Mouse (Mus musculus) myocyte (in vitro differentiated cells): Measurements from ENCODE around the gene Trmt1.

Experiments used
- CEBPB ChIP-seq: IDR thresholded peaks from 2 replicates; pipeline ENCODE4 v1.6.1; 2011; ENCODE audit warnings: mild to moderate bottlenecking, moderate library complexity; ENCODE audit not compliant: poor library complexity, insufficient read depth, severe bottlenecking
- E2F4 ChIP-seq: IDR thresholded peaks from one replicate; pipeline ENCODE4 v1.6.1; 2011; ENCODE audit warnings: mild to moderate bottlenecking, control low read depth, moderate library complexity; ENCODE audit not compliant: insufficient read depth
- MYOG ChIP-seq, 3 experiments: IDR thresholded peaks; one replicate each; pipeline ENCODE4 v1.6.1; 2011; ENCODE audit warnings: control low read depth in 2 of 3, low read depth in 2 of 3, mild to moderate bottlenecking in 2 of 3; ENCODE audit not compliant: insufficient read length in 2 of 3, control insufficient read depth in 1 of 3, insufficient read depth in 1 of 3
- POLR2A ChIP-seq: IDR thresholded peaks from one replicate; pipeline ENCODE4 v1.6.1; 2011; ENCODE audit warnings: low read depth, mild to moderate bottlenecking, control low read depth, moderate library complexity; ENCODE audit not compliant: insufficient read length
- POLR2AphosphoS2 ChIP-seq: IDR thresholded peaks from one replicate; pipeline ENCODE4 v1.6.1; 2011; ENCODE audit warnings: low read depth, control low read depth; ENCODE audit not compliant: insufficient read length
- TCF12 ChIP-seq: IDR thresholded peaks from one replicate; pipeline ENCODE4 v1.6.1; 2011; ENCODE audit warnings: mild to moderate bottlenecking, control low read depth; ENCODE audit not compliant: poor library complexity, insufficient read depth, severe bottlenecking
- USF1 ChIP-seq: IDR thresholded peaks from one replicate; pipeline ENCODE4 v1.6.1; 2011; ENCODE audit warnings: low read depth, mild to moderate bottlenecking, control low read depth, moderate library complexity

DNA sequence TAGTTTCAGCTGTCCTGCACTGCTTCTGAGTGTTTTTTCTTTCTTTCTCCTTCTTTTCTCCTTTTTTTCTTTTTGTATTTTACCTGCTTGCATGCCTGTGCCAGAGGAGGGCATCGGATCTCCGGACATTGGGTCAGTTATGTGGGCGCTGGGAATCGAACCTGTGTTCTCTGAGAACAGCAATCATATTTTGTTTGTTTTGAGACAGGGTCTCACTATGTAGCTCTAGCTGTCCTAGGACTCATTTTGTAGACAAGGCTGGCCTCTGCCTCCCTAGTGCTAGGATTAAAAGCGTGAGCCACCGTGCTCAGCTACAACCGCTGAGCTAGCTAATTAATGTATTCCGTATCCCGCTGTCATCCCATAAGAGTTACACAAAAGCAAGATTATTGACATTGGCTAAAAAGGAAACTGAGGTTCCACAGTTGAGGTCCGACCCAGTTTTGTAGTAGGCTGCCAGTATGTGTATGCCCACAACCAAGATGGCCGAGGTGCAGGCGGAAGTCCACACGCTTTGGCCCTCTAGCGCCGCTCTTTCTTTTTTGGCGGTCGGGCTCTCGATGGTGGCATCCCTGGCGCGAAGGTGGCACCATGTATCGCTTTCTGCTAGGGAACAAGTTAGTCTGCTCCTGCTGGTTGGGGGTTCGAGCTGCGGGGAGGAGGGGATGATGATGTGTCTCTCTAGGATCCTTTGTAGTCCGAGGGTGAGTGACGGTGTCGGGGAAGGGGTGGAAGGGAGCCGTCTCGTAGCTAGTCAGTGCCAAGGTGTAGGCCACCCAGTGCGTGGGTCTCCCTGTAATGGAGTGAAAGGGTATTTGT lies 21.3 kb upstream of the Trmt1 start:
- TF ChIP-seq POLR2A, result peak; percentile 51
- TF ChIP-seq CEBPB, result no peak
- peak; percentile 38 for TF ChIP-seq E2F4
- no peak for TF ChIP-seq USF1
- TF ChIP-seq MYOG (IDR thresholded peaks at IDR 0.05; ENCODE audit: control insufficient read depth in 1 of 3, insufficient read depth in 1 of 3, insufficient read length in 2 of 3, low read depth in 2 of 3), result no peak
- TF ChIP-seq POLR2AphosphoS2, result no peak
- TF ChIP-seq TCF12, result no peak
